Mouse (Mus musculus): ENCODE results near the gene Eif2b2. TPM values are rescaled to one million over a fixed set of nuclear protein-coding genes. Genes with fewer than 3 reads are reported as not detected.

Eif2b2 gene
- total RNA-seq, 2 experiments from 2014 or later = 63.4 to 67.2 TPM

DNA sequence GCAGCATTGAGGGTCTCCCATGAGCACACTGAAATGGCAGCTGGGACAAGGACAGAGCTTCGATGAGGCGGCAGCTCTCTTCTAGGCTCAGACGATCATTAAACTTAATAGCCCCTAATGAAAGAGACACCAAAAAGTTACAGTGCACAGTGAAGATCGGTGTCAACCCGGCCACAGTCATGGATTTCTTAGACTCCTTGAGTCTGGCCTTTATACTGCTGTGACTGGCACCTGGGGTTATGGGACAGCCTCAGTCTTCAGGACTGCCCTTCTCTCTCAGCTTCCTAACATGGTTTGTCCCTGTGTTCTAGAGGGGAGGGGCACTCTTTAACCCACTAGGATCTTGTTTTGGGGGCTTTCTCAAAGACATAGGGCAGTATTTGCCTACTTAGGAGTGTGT is 18.3 kb downstream of the Eif2b2 start:
- DNase-seq (ENCODE audit: low spot score in 2 of 2) = no peak

DNA sequence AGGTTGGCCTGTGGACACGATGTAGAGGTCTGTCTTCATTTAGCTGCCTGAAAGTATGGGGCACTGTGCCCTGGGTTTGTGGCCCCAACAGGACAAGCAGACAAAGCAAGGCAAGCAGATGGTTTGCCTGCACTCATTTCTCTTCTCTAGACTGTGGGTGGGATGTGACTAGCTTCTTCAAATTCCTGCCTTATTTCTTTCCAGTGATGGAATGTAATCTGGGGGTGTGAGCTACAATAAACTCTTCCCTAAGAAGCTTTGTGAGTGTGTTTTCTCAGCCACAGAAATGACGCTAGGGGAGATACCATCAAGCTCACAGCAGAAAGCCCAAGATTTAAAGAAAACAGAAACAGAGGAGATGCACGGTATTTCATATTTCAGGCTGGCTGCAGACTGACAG is 32.8 kb downstream of the Eif2b2 start:
- no peak for DNase-seq (ENCODE audit: low spot score in 2 of 2)

DNA sequence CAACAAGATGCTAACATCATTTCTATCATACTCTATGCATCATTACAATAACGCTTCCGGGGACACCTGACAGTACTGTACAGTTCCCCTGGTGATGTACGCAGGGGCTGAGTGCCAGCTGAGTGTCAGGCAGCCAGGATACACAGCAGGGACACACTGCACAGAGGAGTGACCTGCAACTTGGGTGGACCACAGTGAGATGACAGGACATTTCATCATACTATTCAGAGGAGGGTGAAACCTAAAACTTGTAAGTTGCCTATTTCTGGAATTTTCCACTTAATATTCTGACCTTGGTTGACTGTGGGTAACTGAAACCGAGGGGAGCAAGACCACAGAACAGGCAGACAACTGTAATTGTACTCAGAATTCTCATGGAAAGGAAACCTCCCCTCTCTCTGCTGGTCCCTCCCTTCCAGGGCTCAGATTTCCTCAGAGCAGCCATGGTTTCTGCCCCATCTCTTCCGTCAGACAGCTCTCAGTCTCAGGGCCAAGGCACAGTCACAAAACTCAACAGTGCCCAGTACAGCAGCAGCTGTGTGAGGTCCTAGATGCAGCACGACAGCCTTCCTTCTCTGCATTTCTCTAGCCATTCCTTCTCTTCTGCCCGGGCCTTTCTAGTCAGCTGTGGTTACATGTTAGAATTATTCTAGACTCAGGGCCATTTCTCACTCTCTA is 36.9 kb downstream of the Eif2b2 start:
- DNase-seq (ENCODE audit: low spot score in 2 of 2) = no peak

DNA sequence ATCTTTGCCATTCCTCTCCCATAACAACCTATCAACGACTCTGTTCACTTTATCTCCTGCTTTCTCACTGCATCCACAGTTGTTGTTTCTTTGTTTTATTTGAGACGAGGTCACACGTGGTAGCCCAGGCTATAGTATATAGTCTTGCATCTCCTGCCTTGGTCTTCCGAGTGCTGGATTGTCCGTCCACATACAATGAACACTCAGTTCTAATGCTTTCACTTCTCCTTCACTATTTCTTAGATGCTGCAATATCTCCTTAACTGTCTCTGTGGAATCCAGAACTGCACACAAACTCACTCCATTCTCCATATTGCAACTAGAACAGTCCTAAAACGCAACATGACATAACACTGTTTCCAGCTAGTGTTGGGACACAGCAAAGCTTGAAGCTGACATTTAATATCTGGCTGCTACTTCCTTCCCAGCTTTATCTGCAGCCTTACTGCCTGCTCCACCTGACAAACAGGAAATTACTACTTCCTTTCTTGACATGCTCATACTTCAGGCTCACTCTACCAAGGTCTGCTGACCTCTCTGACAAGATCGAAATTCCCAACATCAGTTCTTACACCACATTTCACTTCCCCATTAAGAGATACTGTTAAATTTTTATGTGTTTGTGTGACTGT is 37.8 kb downstream of the Eif2b2 start:
- no peak for DNase-seq (ENCODE audit: low spot score in 2 of 2)

- DNase-seq (ENCODE audit: low spot score in 2 of 2) = no peak
Measured at GRCm38 (mm10) chr12:85262489-85262888, 43.2 kb downstream of the Eif2b2 start.

GRCm38 (mm10) chr12:85263190-85263589 is 43.9 kb downstream of the Eif2b2 start:
- no peak for DNase-seq (ENCODE audit: low spot score in 2 of 2)

- no peak for DNase-seq (ENCODE audit: low spot score in 2 of 2)
Measured at GRCm38 (mm10) chr12:85264531-85264930, 45.2 kb downstream of the Eif2b2 start.

DNA sequence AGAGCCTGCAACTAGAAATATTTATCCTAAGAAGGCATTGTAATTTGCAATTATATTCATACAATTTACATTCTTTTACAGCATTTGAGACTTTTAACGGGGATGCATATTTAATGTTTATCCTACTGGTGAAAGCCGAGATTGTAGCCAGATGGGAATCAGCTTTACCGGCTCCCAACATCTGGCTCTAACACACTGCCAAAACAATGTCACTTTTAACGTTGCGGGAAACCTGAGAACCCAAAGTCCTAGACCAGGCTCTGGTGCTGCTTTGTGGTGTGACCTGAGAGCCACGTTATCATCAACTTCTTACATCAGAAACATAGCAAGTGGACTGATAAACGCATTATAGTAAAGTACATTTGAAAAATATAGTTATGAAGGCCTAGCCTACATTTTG is 45.7 kb downstream of the Eif2b2 start:
- no peak for DNase-seq (ENCODE audit: low spot score in 2 of 2)

- no peak for DNase-seq (ENCODE audit: low spot score in 2 of 2)
Measured at GRCm38 (mm10) chr12:85266248-85266647, 47.0 kb downstream of the Eif2b2 start.

- DNase-seq (ENCODE audit: low spot score in 2 of 2) = no peak
Measured at GRCm38 (mm10) chr12:85269821-85270220, 50.5 kb downstream of the Eif2b2 start.

DNA sequence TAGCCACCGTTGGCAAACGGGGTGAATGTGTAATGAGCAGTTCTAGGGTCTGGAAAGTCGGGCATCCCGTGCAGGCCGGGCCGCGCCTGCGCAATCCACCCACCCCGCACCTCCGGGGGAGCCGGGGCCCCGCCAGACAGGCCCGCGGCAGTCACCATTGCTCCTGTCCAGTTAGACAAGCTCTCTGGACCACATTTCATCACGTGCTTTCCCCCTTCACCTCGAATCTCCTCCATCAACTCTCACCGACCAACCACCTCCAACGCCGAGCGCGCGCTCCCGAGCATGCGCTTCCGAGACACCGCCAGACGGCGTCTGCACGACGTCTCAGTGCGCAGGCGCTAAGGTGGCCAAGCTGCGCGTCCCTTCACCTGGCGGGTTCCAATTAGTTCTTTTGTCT is 51.0 kb downstream of the Eif2b2 start, which contains the start of gene Mlh3:
Gene Mlh3, minus strand, starts transcription at position 281 of the 400 bp plus-strand sequence.
- DNase-seq (ENCODE audit: low spot score in 2 of 2) = peak; percentile 86 to 92

GRCm38 (mm10) chr12:85271132-85271842 is 52.0 kb downstream of the Eif2b2 start:
- DNase-seq (ENCODE audit: low spot score in 2 of 2) = no peak

DNA sequence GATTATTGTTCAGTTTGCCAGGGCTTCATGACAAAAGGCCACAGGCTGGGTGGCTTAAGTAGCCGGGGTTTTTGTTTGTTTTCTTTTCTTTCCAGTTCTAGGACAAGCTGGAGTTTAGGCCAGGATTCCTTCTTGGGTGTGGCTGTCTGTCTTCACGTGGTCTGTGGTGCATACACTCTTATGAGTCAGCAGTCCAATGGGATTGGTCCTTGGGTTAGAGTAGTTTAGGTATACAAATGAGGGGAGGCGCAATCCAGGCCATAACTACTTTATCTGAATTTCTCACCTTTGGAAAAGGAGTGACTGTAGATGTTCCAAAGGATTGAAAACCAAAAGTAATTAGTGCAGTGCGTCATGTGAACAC is 52.5 kb downstream of the Eif2b2 start:
- DNase-seq (ENCODE audit: low spot score in 2 of 2) = no peak

- no peak for DNase-seq (ENCODE audit: low spot score in 2 of 2)
Measured at GRCm38 (mm10) chr12:85273508-85273907, 54.2 kb downstream of the Eif2b2 start.

Small RNA genes lying within 50 kb of the gene (microRNA-seq; reads per million reads assigned to microRNA genes)
- 0.42 to 0.50 reads per million in 2 experiments for gene Mir6938

Other genes starting within 250 kb of the Eif2b2 start
- 10 to 100 TPM; 31.1 to 35.7 TPM for gene Fcf1, start 248.6 kb upstream of the Eif2b2 start, total RNA-seq (2021)
- 10 to 100 TPM; 98.2 to 98.8 TPM for gene Arel1, start 248.6 kb upstream of the Eif2b2 start, total RNA-seq (2021)
- gene Ylpm1, start 223.2 kb upstream of the Eif2b2 start, total RNA-seq (2021) = 100 to 1,000 TPM; 111 to 112 TPM
- 1 to 10 TPM in 1 of 2 experiments, under 1 TPM in 1; 1.00 to 2.3 TPM for gene Prox2, start 108.7 kb upstream of the Eif2b2 start, total RNA-seq (2021)
- 100 to 1,000 TPM; 147 to 157 TPM for gene Dlst, start 108.6 kb upstream of the Eif2b2 start, total RNA-seq (2021)
- gene Rps6kl1, start 68.2 kb upstream of the Eif2b2 start, total RNA-seq (2021) = 10 to 100 TPM; 31.4 to 32.8 TPM
- gene Pgf, start 41.7 kb upstream of the Eif2b2 start, total RNA-seq (2021) = 1 to 10 TPM; 2.5 to 3.0 TPM
- gene Mlh3, start 51.1 kb downstream of the Eif2b2 start, total RNA-seq (2021) = 10 to 100 TPM; 17.5 TPM
- 10 to 100 TPM; 33.2 to 36.4 TPM for gene Acyp1, start 69.0 kb downstream of the Eif2b2 start, total RNA-seq (2021)
- 1 to 10 TPM; 2.3 to 2.8 TPM for gene Zc2hc1c, start 69.1 kb downstream of the Eif2b2 start, total RNA-seq (2021)
- 10 to 100 TPM; 35.7 to 36.3 TPM for gene Nek9, start 119.9 kb downstream of the Eif2b2 start, total RNA-seq (2021)
- 100 to 1,000 TPM; 162 to 165 TPM for gene Tmed10, start 155.4 kb downstream of the Eif2b2 start, total RNA-seq (2021)

Data from left cerebral cortex, adult 18-20 months (tissue).